Mouse (Mus musculus): ENCODE measurements around the gene Arcn1. TPM values are rescaled to one million over a fixed set of nuclear protein-coding genes. Genes with fewer than 3 reads are reported as not detected.
"Not testable (repeated sequence)": the region's sequence is repeated elsewhere in the genome, so short reads cannot be mapped to it uniquely, and the experiment has no call there.

Arcn1 gene
- 100 to 1,000 TPM; 112 to 118 TPM for total RNA-seq (2021)
- long read RNA-seq, full-length matches to known transcripts = 76 of 94 reads
- long read RNA-seq, partial matches to known transcripts = 5 of 94 reads
- long read RNA-seq, other reads (novel, unspliced or antisense) = 13 of 94 reads

GRCm38 (mm10) chr9:44767101-44768028, at the start of gene Arcn1, which contains the start of gene Ift46:
Gene Arcn1, minus strand, starts transcription at chr9:44767845.
Gene Ift46, plus strand, starts transcription at chr9:44767908.
- peak; percentile 79 to 88 for DNase-seq (ENCODE audit: low spot score in 2 of 2)

GRCm38 (mm10) chr9:44814179-44814578, 46.5 kb upstream of the Arcn1 start:
- DNase-seq (ENCODE audit: low spot score in 2 of 2) = no peak

DNA sequence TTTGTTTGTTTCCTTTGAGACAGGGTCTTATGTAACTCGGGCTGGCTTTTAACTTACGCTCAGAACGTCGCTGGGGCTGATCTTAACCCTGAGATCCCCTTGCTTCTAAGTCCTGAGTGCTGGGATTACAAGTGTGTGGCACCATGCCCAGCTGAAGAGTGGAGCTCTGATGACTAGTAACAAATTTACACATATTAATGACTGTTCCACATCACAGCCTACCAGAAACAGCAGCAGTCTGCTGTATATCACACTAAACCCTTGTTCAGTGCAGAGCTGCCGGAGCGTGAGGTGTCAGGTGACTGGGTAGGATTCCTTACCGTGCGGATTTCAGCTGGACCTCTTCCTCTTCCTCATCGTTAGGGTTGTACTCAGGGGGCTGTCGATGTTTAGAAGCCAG, 42.7 kb upstream of the Arcn1 start:
- DNase-seq (ENCODE audit: low spot score in 2 of 2) = no peak

- DNase-seq (ENCODE audit: low spot score in 2 of 2) = no peak
These were observed 40.1 kb upstream of the Arcn1 start for GRCm38 (mm10) chr9:44807778-44808177.

DNA sequence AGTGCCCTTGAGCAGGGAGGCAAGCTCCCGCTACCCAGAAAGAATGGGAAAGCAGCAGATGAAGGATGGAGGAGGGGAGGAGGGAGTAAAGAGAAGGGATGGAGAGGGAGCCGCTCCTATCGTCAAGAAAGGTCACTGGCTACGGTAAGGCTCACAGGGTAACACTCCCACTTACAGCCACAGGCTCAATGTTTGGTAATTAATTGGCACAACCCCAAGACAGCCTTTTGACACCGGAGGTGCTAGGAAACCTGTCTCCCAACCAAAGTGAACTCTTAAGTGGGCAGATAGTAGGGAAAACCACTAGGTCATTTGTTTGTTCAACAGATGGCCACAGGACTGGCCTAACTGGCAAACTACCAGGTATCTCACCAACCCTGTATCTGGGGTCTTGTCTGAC, 39.5 kb upstream of the Arcn1 start:
- DNase-seq (ENCODE audit: low spot score in 2 of 2) = no peak

DNA sequence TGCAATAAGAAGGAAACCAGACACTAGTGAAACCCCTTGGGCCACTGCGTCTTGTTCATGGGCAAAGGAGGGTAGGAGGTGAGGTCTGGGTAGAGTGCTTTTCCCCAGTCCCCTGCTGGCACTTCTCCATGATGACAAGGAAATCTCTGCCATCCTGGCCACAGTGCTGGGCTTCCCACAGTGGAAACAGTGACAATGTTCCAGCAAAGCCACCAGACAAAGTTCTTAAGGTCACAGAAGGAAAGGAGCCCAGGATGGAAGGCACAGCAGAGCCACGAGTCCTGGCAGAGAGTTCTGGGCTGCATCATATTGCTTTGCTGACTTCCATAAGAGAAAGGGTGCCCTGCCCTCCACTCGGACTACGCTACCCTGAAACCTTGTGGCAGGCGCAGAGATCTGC, 37.9 kb upstream of the Arcn1 start:
- DNase-seq (ENCODE audit: low spot score in 2 of 2) = no peak

- DNase-seq (ENCODE audit: low spot score in 2 of 2) = no peak
These were observed 37.0 kb upstream of the Arcn1 start for GRCm38 (mm10) chr9:44804678-44805077.

DNA sequence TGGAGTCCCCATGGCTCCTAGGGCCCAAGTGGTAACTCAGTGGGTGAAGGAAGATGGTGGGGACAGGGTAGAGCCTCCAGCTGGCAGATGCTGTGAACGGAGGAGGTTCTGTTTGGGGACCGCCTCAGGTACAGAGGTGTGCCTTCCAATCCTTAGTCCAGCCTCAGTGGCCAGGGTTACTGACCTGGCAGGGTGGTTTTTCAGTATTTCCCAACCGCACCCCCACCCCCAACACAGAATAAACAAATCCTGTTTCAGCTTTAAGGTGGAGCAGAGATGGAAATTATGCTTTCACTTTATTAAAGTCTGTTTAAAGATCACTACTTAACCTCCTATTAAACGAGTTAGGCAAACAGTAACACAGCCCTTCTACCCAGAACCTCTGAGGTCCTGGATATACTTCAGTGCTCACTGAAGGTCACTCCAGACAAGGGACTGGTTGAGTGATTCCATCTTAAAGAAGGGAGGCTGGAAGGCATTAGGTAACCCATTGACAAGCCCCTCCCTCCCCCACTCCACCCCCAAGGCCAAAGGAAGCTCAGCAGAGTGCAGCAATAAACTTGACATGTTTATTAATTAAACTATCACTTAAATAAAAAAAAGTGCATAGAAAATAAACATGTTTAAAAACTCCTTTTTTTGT, 35.3 kb upstream of the Arcn1 start, which contains the start of gene Ttc36:
Gene Ttc36, minus strand, starts transcription at position 265 of the 643 bp plus-strand sequence.
- DNase-seq (ENCODE audit: low spot score in 2 of 2) = no peak

DNA sequence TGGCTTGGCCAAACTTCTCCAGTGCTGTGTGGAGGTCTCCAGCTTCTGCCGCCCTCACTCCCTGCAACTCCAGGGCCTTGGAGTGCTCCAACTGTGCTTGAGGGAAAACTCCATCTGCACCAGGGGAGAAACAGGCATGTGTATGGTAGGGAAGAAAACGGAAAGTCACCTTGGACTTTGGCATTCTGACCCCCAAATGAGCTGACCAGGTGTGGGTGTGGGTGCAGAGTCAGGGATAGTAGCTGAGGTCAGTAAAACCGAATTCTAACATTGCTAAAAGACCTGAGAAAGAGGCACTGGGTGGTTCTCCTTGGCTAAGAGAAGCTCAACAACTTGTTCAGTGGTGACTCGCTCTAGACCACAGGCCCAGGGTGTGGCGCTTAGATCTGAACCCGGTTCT, 34.0 kb upstream of the Arcn1 start:
- no peak for DNase-seq (ENCODE audit: low spot score in 2 of 2)

DNA sequence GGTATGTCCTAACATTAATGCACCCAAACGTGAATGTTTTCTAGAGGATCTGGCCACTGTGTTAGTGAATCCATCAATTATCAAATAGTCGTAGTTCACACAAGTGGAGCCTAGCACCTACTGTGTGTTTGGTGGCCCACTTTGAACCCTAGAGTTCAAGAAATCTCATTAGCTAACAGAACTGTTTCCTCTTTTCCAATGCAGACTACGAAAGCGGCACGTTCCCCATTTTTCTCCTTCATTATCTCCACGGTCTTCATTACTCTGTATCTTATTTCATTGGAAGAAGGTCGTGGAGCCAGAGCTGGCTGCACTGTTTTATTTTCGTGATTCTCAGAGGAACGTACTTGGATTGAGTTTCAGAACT, 32.3 kb upstream of the Arcn1 start:
- no peak for DNase-seq (ENCODE audit: low spot score in 2 of 2)

- peak; percentile 81 to 86 for DNase-seq (ENCODE audit: low spot score in 2 of 2)
These were observed 31.7 kb upstream of the Arcn1 start, which contains the start of gene Tmem25 for GRCm38 (mm10) chr9:44799102-44799957. Gene Tmem25, minus strand, starts transcription at chr9:44799307.

- no peak for DNase-seq (ENCODE audit: low spot score in 2 of 2)
These were observed 30.7 kb upstream of the Arcn1 start for GRCm38 (mm10) chr9:44798298-44798697.

GRCm38 (mm10) chr9:44792842-44793241, 25.2 kb upstream of the Arcn1 start:
- no peak for DNase-seq (ENCODE audit: low spot score in 2 of 2)

DNA sequence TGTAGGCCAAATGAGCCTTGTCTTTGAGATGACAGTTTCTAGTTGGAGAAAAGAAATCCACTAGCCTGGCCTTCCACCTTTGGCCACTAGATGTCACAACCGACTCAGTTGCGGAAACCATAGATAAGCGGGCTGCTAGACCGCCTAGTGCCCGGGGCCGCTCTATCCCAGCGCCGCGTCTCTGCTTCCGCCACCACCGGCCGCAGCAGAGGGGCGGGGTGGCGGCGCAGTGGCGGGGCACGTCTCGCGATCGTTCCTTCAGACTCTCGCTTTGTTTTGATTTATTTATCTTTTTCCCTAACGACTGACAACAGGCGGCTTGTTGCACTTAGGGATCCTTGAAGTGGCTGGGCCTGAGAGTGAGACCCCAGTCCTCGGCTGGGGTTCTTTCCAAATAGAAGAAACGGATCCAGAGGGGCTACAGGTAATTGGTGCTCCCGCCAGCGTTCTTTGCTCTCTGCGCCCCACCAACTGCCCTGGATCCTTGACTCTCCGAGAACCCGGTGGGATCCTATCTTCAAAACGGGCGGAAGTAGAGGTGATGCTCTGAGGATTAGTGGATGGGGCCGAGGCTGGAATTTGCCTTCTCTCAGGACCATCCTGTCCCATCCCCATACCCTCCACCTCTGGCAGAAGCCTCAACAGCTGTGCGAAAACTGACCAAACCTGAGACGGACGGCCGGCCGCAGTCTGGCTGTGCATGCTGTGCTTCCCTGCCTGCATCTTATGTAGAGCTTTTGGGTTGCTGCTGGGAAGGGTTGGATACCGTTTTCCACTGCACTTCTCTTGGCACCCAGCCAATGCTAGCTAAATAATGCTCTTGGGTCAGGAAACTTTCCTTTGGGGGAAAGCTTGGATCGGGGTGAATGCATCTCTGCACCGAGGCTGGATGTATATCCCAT, 5.4 kb upstream of the Arcn1 start:
- DNase-seq (ENCODE audit: low spot score in 2 of 2) = peak; percentile 92 to 94

DNA sequence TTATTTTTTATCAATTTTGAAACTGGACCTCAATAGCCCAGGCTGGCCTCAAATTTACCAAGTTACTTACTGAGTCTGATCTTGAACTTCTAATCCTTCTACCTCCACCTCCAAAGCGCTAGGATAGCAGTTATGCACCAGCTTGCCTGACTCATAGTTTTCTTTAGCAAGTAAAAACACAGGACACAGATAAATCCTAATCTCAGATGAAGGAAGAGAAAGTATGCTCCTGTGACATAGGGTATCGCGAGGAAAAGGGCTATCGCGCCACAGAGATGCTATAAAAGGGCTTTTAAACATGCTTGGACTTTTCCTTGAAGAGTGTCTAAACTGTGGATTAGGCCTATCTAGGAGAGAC, 4.7 kb upstream of the Arcn1 start:
- DNase-seq (ENCODE audit: low spot score in 2 of 2) = no peak

DNA sequence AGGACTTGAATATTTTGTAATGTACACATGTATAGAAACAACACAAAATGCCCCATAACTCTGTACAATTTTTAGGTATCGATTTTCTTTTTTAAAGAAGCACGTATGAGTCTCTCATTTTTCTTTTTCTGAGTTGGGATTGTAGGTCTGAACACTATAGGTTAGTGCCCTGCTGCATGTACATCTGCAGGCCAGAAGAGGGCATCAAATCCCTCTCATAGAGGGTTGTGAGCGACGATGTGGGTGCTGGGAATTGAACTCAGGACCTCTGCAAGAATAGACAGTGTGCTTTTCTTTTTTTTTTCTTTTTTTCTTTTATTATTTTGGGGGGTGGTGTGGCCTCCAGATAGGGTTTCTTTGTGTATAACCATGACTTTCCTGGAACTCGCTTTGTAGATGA, 3.7 kb upstream of the Arcn1 start:
- no peak for DNase-seq (ENCODE audit: low spot score in 2 of 2)

DNA sequence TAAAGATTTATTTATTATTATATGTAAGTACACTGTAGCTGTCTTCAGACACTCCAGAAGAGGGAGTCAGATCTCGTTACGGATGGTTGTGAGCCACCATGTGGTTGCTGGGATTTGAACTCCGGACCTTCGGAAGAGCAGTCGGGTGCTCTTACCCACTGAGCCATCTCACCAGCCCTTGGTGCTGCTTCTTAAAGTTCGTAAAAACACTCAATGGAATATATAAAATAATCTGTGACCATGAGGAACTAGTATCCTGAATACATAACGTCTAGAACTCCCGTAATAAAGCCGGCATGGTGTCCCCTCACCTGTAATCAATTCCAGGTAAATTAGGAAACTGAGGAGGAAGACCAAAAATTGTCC, 367 bp upstream of the Arcn1 start:
- DNase-seq (ENCODE audit: low spot score in 2 of 2) = not testable (repeated sequence)

- no peak for DNase-seq (ENCODE audit: low spot score in 2 of 2)
These were observed 6.8 kb downstream of the Arcn1 start for GRCm38 (mm10) chr9:44760873-44761272.

GRCm38 (mm10) chr9:44748473-44748872, 19.2 kb downstream of the Arcn1 start:
- no peak for DNase-seq (ENCODE audit: low spot score in 2 of 2)

DNA sequence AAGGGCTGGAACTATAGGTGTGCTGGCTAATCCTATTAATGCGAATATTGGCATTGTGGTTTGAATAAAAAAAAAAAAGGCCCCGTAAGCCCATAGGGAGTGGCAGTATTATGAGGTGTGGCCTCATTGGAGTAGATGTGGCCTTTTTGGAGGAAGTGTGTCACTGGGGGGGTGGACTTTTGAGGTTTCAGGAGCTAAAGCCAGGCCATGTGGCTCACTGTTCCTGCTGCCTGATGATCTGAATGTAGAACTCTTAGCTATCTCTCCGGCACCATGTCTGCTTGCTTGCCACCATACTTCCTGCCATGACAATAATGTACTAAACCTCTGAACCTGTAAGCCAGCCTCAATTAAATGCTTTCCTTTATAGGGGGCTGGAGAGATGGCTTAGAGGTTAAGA, 20.3 kb downstream of the Arcn1 start:
- no peak for DNase-seq (ENCODE audit: low spot score in 2 of 2)
